Mouse (Mus musculus) midbrain, embryonic 12.5 days (tissue): ENCODE results near the gene Gm21738. TPM values are rescaled to one million over a fixed set of nuclear protein-coding genes. Genes with fewer than 3 reads are reported as not detected.
"Not testable (repeated sequence)": the region's sequence is repeated elsewhere in the genome, so short reads cannot be mapped to it uniquely, and the experiment has no call there.

Source experiments
- ATAC-seq: fragments of 200-750 bp; cut with Nextera tagmentation; 2 replicates; pipeline ENCODE4 v1.8.0; 2017; ENCODE audit warnings: low read depth, moderate TSS enrichment, moderate library complexity; ENCODE audit not compliant: low FRiP score
- H3K27ac ChIP-seq: fragments of 300-500 bp; sonication (generic); replicated peaks from 2 replicates; pipeline ENCODE4 v1.5.1; 2016; ENCODE audit warnings: mild to moderate bottlenecking
- H3K27me3 ChIP-seq: fragments of 300-500 bp; sonication (generic); 2 replicates; pipeline ENCODE4 v1.6.1; 2016; ENCODE audit warnings: mild to moderate bottlenecking
- H3K36me3 ChIP-seq: fragments of 300-500 bp; sonication (generic); 2 replicates; pipeline ENCODE4 v1.6.1; 2016
- H3K4me1 ChIP-seq: fragments of 300-500 bp; sonication (generic); 2 replicates; pipeline ENCODE4 v1.6.1; 2016
- H3K4me2 ChIP-seq: fragments of 300-500 bp; sonication (generic); replicated peaks from 2 replicates; pipeline ENCODE4 v1.6.1; 2016; ENCODE audit warnings: mild to moderate bottlenecking, moderate library complexity
- H3K4me3 ChIP-seq: fragments of 300-500 bp; sonication (generic); 2 replicates; pipeline ENCODE4 v1.5.1; 2016; ENCODE audit warnings: mild to moderate bottlenecking
- H3K9ac ChIP-seq: fragments of 300-500 bp; sonication (generic); replicated peaks from 2 replicates; pipeline ENCODE4 v1.6.1; 2016; ENCODE audit warnings: mild to moderate bottlenecking, moderate library complexity
- H3K9me3 ChIP-seq: fragments of 300-500 bp; sonication (generic); 2 replicates; pipeline ENCODE4 v1.6.1; 2016; ENCODE audit warnings: mild to moderate bottlenecking
- WGBS: fragments of 180-500 bp; shearing (Covaris S2); methylation state at CpG from one replicate; pipeline ENCODE4 v1.1.7; 2016; 5-methylcytosine and 5-hydroxymethylcytosine counted together
- polyA plus RNA-seq: library from polyadenylated mRNA; unstranded; fragments of >200 nt; fragmentation: Nextera tagmentation; extraction: Ambion mirVana; gene quantifications from 2 replicates; pipeline ENCODE4 v1.2.1, GENCODE M21; 2016

Gene Gm21738
- 2.3 and 3.8 TPM in 2 replicates for polyA plus RNA-seq

DNA sequence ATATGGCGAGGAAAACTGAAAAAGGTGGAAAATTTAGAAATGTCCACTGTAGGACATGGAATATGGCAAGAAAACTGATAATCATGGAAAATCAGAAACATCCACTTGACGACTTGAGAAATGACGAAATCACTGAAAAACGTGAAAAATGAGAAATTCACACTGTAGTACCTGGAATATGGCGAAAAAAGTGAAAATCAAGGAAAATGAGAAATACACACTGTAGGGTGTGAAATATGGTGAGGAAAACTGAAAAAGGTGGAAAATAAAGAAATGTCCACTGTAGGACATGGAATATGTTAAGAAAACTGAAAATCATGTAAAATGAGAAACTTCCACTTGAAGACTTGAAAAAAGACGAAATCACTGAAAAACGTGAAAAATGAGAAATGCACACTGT is at the start of gene Gm21738:
TSS of gene Gm21738 (minus strand) at position 101 of the 400 bp plus-strand sequence.
- not testable (repeated sequence) for H3K9me3 ChIP-seq, H3K27me3 ChIP-seq, ATAC-seq, H3K4me2 ChIP-seq, H3K27ac ChIP-seq, H3K36me3 ChIP-seq, H3K9ac ChIP-seq, H3K4me3 ChIP-seq, H3K4me1 ChIP-seq
- 76% methylated on average over 7 of the region's 7 CpGs for WGBS

DNA sequence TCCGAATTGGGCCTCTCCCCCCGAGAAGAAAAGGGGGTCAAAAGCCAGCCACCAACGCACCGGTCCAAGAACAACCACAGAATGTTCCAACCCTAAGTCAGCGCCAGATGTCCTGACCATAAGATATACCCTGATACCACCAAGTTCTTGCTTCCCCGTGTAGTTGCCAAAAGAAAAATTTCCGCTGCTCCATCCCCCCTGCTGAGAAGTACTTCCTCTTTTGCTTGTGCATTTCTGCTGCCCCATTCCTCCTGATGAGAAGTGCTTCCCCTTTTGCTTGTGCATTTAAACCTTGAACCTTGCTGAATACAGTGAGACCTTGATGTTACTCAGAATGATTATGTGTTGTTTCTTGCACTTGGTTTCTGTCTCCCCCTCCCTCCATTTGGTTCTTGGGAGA is 35.0 kb downstream of the Gm21738 start:
- H3K36me3 ChIP-seq, ATAC-seq, H3K4me1 ChIP-seq, H3K27me3 ChIP-seq, H3K9ac ChIP-seq, H3K27ac ChIP-seq, H3K4me2 ChIP-seq, H3K4me3 ChIP-seq: not testable (repeated sequence)
- WGBS, result 88% methylated on average over 7 of the region's 7 CpGs
- H3K9me3 ChIP-seq, result peaks cover 30% of the 10 kb centered on the region

Other genes starting within 250 kb of the Gm21738 start
- 0.14 and 0.31 TPM in 2 replicates for gene Gm2244, start 131.0 kb upstream of the Gm21738 start, polyA plus RNA-seq
- gene Gm2237, start 166.2 kb upstream of the Gm21738 start, polyA plus RNA-seq, result 2.9 and 3.9 TPM in 2 replicates
- not detected in 2 replicates for gene Gm5458, start 183.7 kb upstream of the Gm21738 start, polyA plus RNA-seq